Mouse (Mus musculus) T-cell, adult 66 days (primary cell): ENCODE results near the gene Rbm26. TPM values are rescaled to one million over a fixed set of nuclear protein-coding genes. Genes with fewer than 3 reads are reported as not detected.

ENCODE experiments used
- total RNA-seq, 2 experiments: library from RNA; stranded (reverse); gene quantifications; 3 replicates in 1 of 2; 4 replicates in 1 of 2; pipeline ENCODE4 v1.2.4; 2023

Rbm26 gene
- total RNA-seq, result 10 to 100 TPM; 78.7 to 81.2 TPM

GRCm38 (mm10) chr14:105177238-105177693 lies at the start of gene Rbm26:
TSS of gene Rbm26 (minus strand) at chr14:105177327.

Other genes starting within 250 kb of the Rbm26 start
- 10 to 100 TPM; 39.4 to 40.5 TPM for gene Ndfip2, start 81.2 kb upstream of the Rbm26 start, total RNA-seq